Mouse (Mus musculus) forebrain, embryonic 11.5 days (tissue): ENCODE measurements at regions not wholly inside any gene's neighbourhood (a gene's known extent, or its start where the extent isn't known, plus 50 kb on each side); places are given as distances from the start of the nearest gene placed in this dataset.

ENCODE experiments used
- ATAC-seq: fragments of 200-750 bp; cut with Nextera tagmentation; replicated peaks from 2 replicates; pipeline ENCODE4 v1.8.0; 2017; ENCODE audit warnings: moderate TSS enrichment; ENCODE audit not compliant: low FRiP score
- DNase-seq: peaks from one replicate; pipeline ENCODE4 v3.0.0-alpha.2; 2017; ENCODE audit warnings: low spot score
- H3K27ac ChIP-seq: fragments of 300-500 bp; sonication (generic); 2 replicates; pipeline ENCODE4 v1.5.1; 2014; ENCODE audit warnings: low read depth, low read length
- H3K27me3 ChIP-seq: fragments of 300-500 bp; sonication (generic); 2 replicates; pipeline ENCODE4 v1.6.1; 2014; ENCODE audit warnings: mild to moderate bottlenecking, low read length, mixed read lengths; ENCODE audit not compliant: control insufficient read depth, insufficient read depth
- H3K36me3 ChIP-seq: fragments of 300-500 bp; sonication (generic); 2 replicates; pipeline ENCODE4 v1.6.1; 2014; ENCODE audit warnings: mild to moderate bottlenecking, low read length, moderate library complexity, mixed read lengths; ENCODE audit not compliant: control insufficient read depth, insufficient read depth
- H3K4me1 ChIP-seq: fragments of 300-500 bp; sonication (generic); replicated peaks from 2 replicates; pipeline ENCODE4 v1.6.1; 2014; ENCODE audit warnings: low read length, mixed read lengths; ENCODE audit not compliant: control insufficient read depth, insufficient read depth
- H3K4me2 ChIP-seq: fragments of 300-500 bp; sonication (generic); 2 replicates; pipeline ENCODE4 v1.6.1; 2014; ENCODE audit warnings: low read depth, mild to moderate bottlenecking, low read length, moderate library complexity, mixed read lengths; ENCODE audit not compliant: severe bottlenecking
- H3K4me3 ChIP-seq: fragments of 300-500 bp; sonication (generic); 2 replicates; pipeline ENCODE4 v1.5.1; 2014; ENCODE audit warnings: low read depth, low read length
- H3K9ac ChIP-seq: fragments of 300-500 bp; sonication (generic); 2 replicates; pipeline ENCODE4 v1.6.1; 2014; ENCODE audit warnings: low read length
- H3K9me3 ChIP-seq: fragments of 300-500 bp; sonication (generic); 2 replicates; pipeline ENCODE4 v1.6.1; 2016; ENCODE audit warnings: low read length, mixed read lengths; ENCODE audit not compliant: control insufficient read depth
- WGBS: fragments of 180-500 bp; shearing (Covaris S2); extraction: QIAGEN DNeasy Blood & Tissue Kit; methylation state at CpG from one replicate; pipeline ENCODE4 v1.1.7; 2014; 5-methylcytosine and 5-hydroxymethylcytosine counted together

DNA sequence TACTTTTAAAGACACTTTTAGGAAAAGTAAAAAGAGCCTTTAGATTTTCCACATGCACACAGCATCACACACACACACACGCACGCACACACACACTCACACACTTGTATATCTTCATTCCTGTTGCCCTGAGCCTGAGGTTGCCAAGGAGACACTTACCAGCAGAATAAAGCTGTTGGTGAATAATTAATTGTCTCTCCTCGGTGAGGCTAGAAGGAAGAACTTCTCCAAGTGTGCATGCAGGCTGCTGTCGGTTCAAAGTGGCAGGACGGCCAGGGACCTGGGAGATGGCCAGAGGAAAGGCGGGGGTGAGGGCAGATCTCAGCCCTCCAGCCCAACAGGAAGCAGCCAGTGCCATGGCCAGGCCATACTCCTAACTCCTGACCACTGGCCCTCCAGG is 98.6 kb upstream of the Prok2 start:
- Histone ChIP-seq H3K27me3 (no peaks in the 10 kb centered on the region), H3K27ac (no peak overlapping the region), H3K9me3 (no peaks in the 10 kb centered on the region), H3K4me3 (no peak overlapping the region), H3K4me1 (no peaks in the 10 kb centered on the region; the same call in 1 of the 2 replicates), H3K9ac (no peak overlapping the region), H3K4me2 (no peak overlapping the region), H3K36me3 (no peaks in the 10 kb centered on the region)
- no peak for DNase-seq
- no peak for ATAC-seq
- 54% methylated on average over 6 of the region's 6 CpGs for WGBS

DNA sequence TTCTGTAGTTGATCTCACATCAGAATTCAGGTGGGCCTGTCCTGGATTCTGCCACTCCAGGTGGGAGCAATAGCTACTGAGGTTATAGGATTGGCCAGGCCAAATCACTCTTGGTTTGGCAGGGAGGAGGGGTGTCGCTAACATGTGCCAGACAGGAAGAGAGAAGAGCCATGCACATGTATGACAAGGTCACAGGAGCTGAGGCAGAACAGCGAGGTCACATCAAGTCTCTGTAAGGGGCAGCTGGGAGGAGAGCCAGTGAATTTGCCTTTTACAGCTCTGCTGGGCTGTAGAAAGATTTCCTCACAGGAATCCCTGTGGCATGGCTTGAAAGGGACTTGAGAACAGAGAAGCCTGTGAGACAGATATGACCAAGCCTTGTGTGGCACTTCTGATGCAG is 96.3 kb upstream of the Prok2 start:
- Histone ChIP-seq H3K36me3 (no peaks in the 10 kb centered on the region), H3K27ac (no peak overlapping the region), H3K27me3 (no peaks in the 10 kb centered on the region), H3K4me1 (no peaks in the 10 kb centered on the region; the same call in 1 of the 2 replicates), H3K4me3 (no peak overlapping the region), H3K4me2 (no peak overlapping the region), H3K9ac (no peak overlapping the region), H3K9me3 (no peaks in the 10 kb centered on the region)
- ATAC-seq (no peak), DNase-seq (no peak)
- WGBS, result 89% methylated on average over 2 of the region's 2 CpGs

DNA sequence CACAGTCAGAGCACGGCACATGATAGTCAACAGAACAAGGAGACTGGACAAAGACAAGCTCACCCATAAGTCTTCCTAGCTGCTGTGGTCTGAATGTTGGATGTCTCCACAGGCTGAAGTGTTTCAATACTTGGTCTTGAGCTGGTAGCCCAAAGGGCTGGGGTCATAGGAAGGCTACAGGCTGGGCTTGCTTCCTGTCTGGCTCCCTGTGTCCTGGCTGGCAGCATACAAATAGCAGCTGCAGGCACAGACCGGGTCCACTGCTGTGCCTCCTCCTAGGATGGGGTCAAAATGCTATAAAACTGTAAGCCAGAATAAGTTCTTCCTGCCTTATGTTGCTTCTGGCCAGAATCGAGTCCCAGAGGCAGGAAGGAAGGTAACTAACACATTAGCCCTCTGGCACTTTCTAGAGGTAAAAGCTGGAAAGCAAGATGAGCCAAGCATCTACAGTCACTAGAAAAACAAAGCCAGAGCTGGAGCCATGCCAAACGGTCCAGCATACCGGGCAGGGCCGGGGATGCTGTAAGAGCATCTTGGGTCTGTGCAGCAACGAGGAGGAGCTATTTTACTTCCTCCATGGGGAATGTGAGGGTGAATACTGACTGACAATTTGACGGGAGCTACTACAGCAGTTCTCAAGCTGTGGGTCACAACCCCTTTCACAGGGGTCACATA is 93.2 kb upstream of the Prok2 start:
- ATAC-seq, result no peak
- 61% methylated on average over 8 of the region's 8 CpGs for WGBS

DNA sequence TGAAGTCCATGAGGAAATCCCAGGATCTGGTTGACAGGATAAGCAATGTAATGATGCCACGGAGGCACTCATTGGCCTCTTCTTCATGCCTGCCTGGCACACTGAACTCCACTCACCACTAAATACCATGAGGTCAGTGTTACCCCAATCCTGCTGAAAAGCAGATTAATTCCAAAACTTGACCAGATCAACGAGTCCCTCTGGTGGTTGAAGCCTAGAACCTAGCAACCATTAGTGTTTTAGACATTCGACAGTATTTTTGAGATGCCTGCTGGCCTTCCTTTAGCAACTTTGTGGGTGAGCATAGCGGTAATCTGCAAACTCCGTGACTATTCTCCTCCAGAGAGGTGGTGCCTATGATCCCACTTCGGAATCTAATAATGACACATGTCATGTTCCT is 92.3 kb upstream of the Prok2 start:
- Histone ChIP-seq H3K4me3 (no peak overlapping the region), H3K4me2 (no peak overlapping the region), H3K9me3 (no peaks in the 10 kb centered on the region), H3K9ac (no peak overlapping the region), H3K27me3 (no peaks in the 10 kb centered on the region), H3K36me3 (no peaks in the 10 kb centered on the region), H3K4me1 (no peaks in the 10 kb centered on the region), H3K27ac (no peak overlapping the region)
- 89% methylated on average over 6 of the region's 6 CpGs for whole genome bisulfite sequencing
- ATAC-seq (no peak), DNase-seq (no peak)

More for the DNA sequence above, 93.2 kb upstream of the Prok2 start:
- H3K9ac ChIP-seq, result no peak overlapping the region
- no peaks in the 10 kb centered on the region for H3K9me3 ChIP-seq
- no peak overlapping the region for H3K4me2 ChIP-seq
- H3K36me3 ChIP-seq, result no peaks in the 10 kb centered on the region
- DNase-seq, result no peak
- H3K4me3 ChIP-seq, result no peak overlapping the region
- H3K27me3 ChIP-seq, result no peaks in the 10 kb centered on the region
- no peaks in the 10 kb centered on the region for H3K4me1 ChIP-seq
- no peak overlapping the region for H3K27ac ChIP-seq

DNA sequence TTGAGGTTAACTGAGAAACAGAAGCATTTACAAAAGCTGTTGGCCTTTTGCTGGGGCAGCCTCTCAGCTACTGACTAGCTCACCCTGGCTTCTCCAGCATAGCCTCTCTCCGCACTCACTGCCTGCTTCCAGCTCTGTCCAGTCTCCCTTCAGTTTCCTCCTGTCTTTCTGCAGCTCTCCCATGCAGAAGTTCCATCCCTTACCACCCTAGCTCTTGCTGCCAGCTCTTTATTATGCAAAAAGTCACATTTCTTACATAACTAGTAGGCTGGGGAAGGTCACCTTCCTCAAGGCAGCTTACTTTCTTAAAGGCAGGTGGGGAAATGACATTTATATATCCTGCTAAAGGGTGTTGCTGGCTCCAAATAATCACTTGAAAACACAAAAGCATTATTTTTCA is 91.1 kb upstream of the Prok2 start:
- Histone ChIP-seq H3K4me2 (no peak overlapping the region), H3K36me3 (no peaks in the 10 kb centered on the region), H3K4me3 (no peak overlapping the region), H3K9ac (no peak overlapping the region), H3K4me1 (no peaks in the 10 kb centered on the region), H3K27me3 (no peaks in the 10 kb centered on the region), H3K27ac (no peak overlapping the region), H3K9me3 (no peaks in the 10 kb centered on the region)
- DNase-seq (no peak), ATAC-seq (no peak)
- WGBS, result 86% methylated on average over 1 of the region's 1 CpGs

DNA sequence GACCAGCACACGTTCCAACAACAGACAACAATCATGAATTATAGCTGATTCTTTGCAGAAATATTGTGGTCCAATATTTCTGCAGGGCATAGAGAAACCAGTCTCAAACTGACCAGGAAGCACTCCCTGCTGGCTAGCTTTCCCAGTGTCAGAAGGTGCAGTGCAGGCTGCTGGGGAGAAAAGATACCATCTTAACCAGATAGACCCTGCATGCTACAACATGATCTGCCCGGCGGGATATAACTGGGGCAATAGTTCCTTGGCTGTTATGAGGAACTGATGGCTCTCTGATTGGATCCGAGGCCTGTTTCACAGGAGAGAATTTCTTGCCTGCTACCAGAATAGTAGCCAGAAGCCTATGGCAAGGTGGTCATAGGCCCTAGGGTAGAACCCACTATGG is 86.9 kb upstream of the Prok2 start:
- no peak overlapping the region for H3K9ac ChIP-seq
- H3K9me3 ChIP-seq, result no peaks in the 10 kb centered on the region
- no peak for DNase-seq
- no peaks in the 10 kb centered on the region for H3K36me3 ChIP-seq
- no peak overlapping the region for H3K4me2 ChIP-seq
- H3K4me1 ChIP-seq, result no peaks in the 10 kb centered on the region
- no peak for ATAC-seq
- 95% methylated on average over 4 of the region's 4 CpGs for WGBS
- H3K27me3 ChIP-seq, result no peaks in the 10 kb centered on the region
- no peak overlapping the region for H3K27ac ChIP-seq
- H3K4me3 ChIP-seq, result no peak overlapping the region

DNA sequence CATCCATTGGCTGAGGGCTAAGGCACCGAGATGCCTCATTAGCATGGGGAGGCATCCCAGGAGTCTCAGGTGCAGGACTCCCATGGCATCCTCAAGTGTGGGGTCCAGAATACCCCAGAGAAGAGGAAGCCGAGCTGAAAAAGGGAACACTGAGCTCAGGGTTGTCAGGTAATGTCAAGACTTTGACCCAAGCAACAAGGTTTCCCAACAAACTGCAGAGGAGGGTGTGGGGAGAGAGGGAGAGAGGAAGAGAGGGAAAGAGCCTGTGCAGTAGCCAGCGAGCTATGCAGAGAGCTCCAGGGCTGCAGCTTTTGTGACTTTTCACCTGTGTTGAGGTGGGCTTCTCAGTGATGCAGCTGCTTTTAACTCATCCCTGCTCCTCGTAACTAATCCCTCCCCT is 85.7 kb upstream of the Prok2 start:
- no peaks in the 10 kb centered on the region for H3K9me3 ChIP-seq
- WGBS, result 85% methylated on average over 4 of the region's 4 CpGs

DNA sequence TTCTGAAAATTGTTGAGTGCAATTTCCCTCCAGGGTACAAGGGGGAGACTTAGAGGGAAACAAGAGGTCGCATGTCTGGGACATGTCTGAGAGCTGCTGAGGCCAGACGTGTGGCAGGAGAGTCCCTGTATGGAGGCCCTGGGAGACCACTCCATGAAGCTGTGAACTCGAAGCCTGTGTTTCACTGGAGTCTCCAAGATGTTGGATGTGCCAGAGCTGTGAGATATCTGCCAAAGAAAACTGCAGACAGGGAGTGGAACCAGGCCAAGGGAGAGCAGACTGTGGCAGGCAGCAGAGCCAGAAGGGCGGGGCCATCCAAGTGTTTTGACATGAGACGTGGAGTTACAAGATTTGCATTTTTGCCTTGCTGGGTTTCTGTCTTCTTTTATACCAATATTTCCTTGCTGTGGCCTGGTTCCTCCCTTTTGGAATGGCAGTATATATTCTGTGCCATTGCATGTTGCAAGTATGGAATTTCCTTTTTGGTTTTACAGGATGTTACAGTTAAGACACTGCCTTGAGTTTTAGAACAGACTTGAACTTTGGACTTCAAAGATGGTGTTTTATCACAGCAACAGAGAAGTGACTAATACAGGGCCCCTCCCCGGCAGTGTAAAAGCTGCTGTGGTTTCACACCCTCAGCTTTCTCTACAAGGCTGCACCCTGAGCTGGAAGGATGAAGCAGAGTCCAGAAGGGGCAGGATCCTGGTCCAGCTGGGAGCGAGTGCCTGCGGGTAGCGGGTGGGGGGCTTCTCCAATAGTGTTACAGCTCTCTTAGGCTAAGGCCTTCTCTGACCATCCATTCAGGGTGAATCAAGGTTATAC is 85.0 kb upstream of the Prok2 start:
- no peak overlapping the region for H3K27ac ChIP-seq
- H3K9me3 ChIP-seq, result no peaks in the 10 kb centered on the region
- DNase-seq, result no peak
- H3K4me3 ChIP-seq, result no peak overlapping the region
- H3K4me2 ChIP-seq, result no peak overlapping the region
- H3K36me3 ChIP-seq, result no peaks in the 10 kb centered on the region
- no peaks in the 10 kb centered on the region for H3K4me1 ChIP-seq
- H3K9ac ChIP-seq, result no peak overlapping the region
- ATAC-seq, result no peak
- no peaks in the 10 kb centered on the region for H3K27me3 ChIP-seq
- WGBS, result 72% methylated on average over 9 of the region's 9 CpGs

More for the DNA sequence above, 85.7 kb upstream of the Prok2 start:
- Histone ChIP-seq H3K9ac (no peak overlapping the region), H3K27ac (no peak overlapping the region), H3K27me3 (no peaks in the 10 kb centered on the region), H3K4me2 (no peak overlapping the region), H3K4me1 (no peaks in the 10 kb centered on the region), H3K4me3 (no peak overlapping the region), H3K36me3 (no peaks in the 10 kb centered on the region)
- no peak for ATAC-seq
- no peak for DNase-seq

DNA sequence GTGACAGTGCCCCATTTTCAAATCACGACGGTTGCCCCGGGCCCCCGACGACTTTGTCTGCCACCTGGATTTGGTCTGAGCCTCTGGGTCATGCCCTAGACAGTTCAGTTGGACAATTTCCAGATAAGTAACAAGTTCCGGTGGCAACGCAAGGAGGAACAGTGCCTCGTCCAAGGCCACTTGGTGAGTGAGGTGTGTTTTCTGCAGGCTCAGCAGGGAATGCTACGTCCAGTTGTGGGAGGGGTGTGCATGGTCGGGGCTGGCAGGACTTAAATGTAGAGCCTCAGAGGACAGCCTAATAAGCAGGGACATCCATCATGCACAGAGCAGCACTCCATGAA is 78.7 kb upstream of the Prok2 start:
- no peak overlapping the region for H3K27ac ChIP-seq
- H3K4me3 ChIP-seq, result peak overlapping the region; percentile 15; the same call in 1 of the 2 replicates
- H3K4me2 ChIP-seq, result peak overlapping the region; percentile 52
- no peaks in the 10 kb centered on the region for H3K36me3 ChIP-seq
- peaks cover 2% of the 10 kb centered on the region; the same call in 1 of the 2 replicates for H3K4me1 ChIP-seq
- H3K27me3 ChIP-seq, result peaks cover 3% of the 10 kb centered on the region; the same call in 1 of the 2 replicates
- peak overlapping the region; percentile 54 for H3K9ac ChIP-seq
- DNase-seq, result no peak
- WGBS, result 23% methylated on average over 10 of the region's 10 CpGs
- H3K9me3 ChIP-seq, result no peaks in the 10 kb centered on the region
- no peak for ATAC-seq
